Mouse (Mus musculus): Measurements from ENCODE around the gene Hspa12b. TPM values are rescaled to one million over a fixed set of nuclear protein-coding genes. Genes with fewer than 3 reads are reported as not detected.

Gene Hspa12b
- polyA plus RNA-seq, 1 experiment from 2014 or later = 8.4 TPM

- WGBS = 86% methylated on average over 8 of the region's 8 CpGs
- 0 out of 2 replicates have a peak overlapping the region, but pooled peaks have one; percentile 30 for H3K27ac ChIP-seq (ENCODE audit: low read length)
- peaks cover 7% of the 10 kb centered on the region for H3K4me1 ChIP-seq (ENCODE audit: control insufficient read depth, insufficient read depth, low read length)
- no peak overlapping the region for H3K4me2 ChIP-seq (ENCODE audit: low read depth, low read length)
- H3K9me3 ChIP-seq (ENCODE audit: control insufficient read depth, low read length) = no peaks in the 10 kb centered on the region
- H3K9ac ChIP-seq (ENCODE audit: low read depth, low read length) = no peak overlapping the region
- no peak overlapping the region for H3K4me3 ChIP-seq (ENCODE audit: low read length)
- no peaks in the 10 kb centered on the region for H3K36me3 ChIP-seq (ENCODE audit: control insufficient read depth, insufficient read depth, low read length)
- no peaks in the 10 kb centered on the region for H3K27me3 ChIP-seq (replicated peaks; ENCODE audit: control insufficient read depth, insufficient read depth, low read length)
- no peak for ATAC-seq
Measured at GRCm38 (mm10) chr2:131134826-131135400, 7.8 kb downstream of the Hspa12b start.

- H3K9me3 ChIP-seq (ENCODE audit: control insufficient read depth, low read length) = no peaks in the 10 kb centered on the region
- no peaks in the 10 kb centered on the region for H3K36me3 ChIP-seq (ENCODE audit: control insufficient read depth, insufficient read depth, low read length)
- ATAC-seq = peak; percentile 77
- H3K4me1 ChIP-seq (ENCODE audit: control insufficient read depth, insufficient read depth, low read length) = peaks cover 9% of the 10 kb centered on the region
- WGBS = 63% methylated on average over 11 of the region's 11 CpGs
- H3K27me3 ChIP-seq (replicated peaks; ENCODE audit: control insufficient read depth, insufficient read depth, low read length) = no peaks in the 10 kb centered on the region
- H3K27ac ChIP-seq (ENCODE audit: low read length) = no peak overlapping the region
- H3K4me3 ChIP-seq (ENCODE audit: low read length) = no peak overlapping the region
- H3K9ac ChIP-seq (ENCODE audit: low read depth, low read length) = no peak overlapping the region
- H3K4me2 ChIP-seq (ENCODE audit: low read depth, low read length) = no peak overlapping the region
Measured at GRCm38 (mm10) chr2:131135521-131136139, 8.6 kb downstream of the Hspa12b start.

GRCm38 (mm10) chr2:131138296-131138695 is 11.2 kb downstream of the Hspa12b start:
- no peak overlapping the region for H3K9ac ChIP-seq (ENCODE audit: low read depth, low read length)
- 0 out of 2 replicates have a peak, but pooled peaks cover 3% of the 10 kb centered on the region for H3K36me3 ChIP-seq (ENCODE audit: control insufficient read depth, insufficient read depth, low read length)
- peaks cover 16% of the 10 kb centered on the region for H3K4me1 ChIP-seq (ENCODE audit: control insufficient read depth, insufficient read depth, low read length)
- H3K27ac ChIP-seq (ENCODE audit: low read length) = no peak overlapping the region
- no peak overlapping the region for H3K4me2 ChIP-seq (ENCODE audit: low read depth, low read length)
- H3K27me3 ChIP-seq (replicated peaks; ENCODE audit: control insufficient read depth, insufficient read depth, low read length) = no peaks in the 10 kb centered on the region
- no peak overlapping the region for H3K4me3 ChIP-seq (ENCODE audit: low read length)
- no peak for ATAC-seq
- WGBS = 86% methylated on average over 4 of the region's 4 CpGs
- H3K9me3 ChIP-seq (ENCODE audit: control insufficient read depth, low read length) = no peaks in the 10 kb centered on the region

GRCm38 (mm10) chr2:131138760-131139159 is 11.7 kb downstream of the Hspa12b start:
- Histone ChIP-seq H3K9me3 (ENCODE audit: control insufficient read depth, low read length) (no peaks in the 10 kb centered on the region), H3K4me1 (ENCODE audit: control insufficient read depth, insufficient read depth, low read length) (peaks cover 16% of the 10 kb centered on the region), H3K27me3 (replicated peaks; ENCODE audit: control insufficient read depth, insufficient read depth, low read length) (no peaks in the 10 kb centered on the region), H3K4me2 (ENCODE audit: low read depth, low read length) (no peak overlapping the region), H3K9ac (ENCODE audit: low read depth, low read length) (no peak overlapping the region), H3K36me3 (ENCODE audit: control insufficient read depth, insufficient read depth, low read length) (0 out of 2 replicates have a peak, but pooled peaks cover 6% of the 10 kb centered on the region), H3K27ac (ENCODE audit: low read length) (no peak overlapping the region), H3K4me3 (ENCODE audit: low read length) (no peak overlapping the region)
- ATAC-seq = no peak
- WGBS = 95% methylated on average over 7 of the region's 7 CpGs

GRCm38 (mm10) chr2:131139287-131139686 is 12.2 kb downstream of the Hspa12b start:
- Histone ChIP-seq H3K36me3 (ENCODE audit: control insufficient read depth, insufficient read depth, low read length) (0 out of 2 replicates have a peak, but pooled peaks cover 6% of the 10 kb centered on the region), H3K27me3 (replicated peaks; ENCODE audit: control insufficient read depth, insufficient read depth, low read length) (no peaks in the 10 kb centered on the region), H3K9me3 (ENCODE audit: control insufficient read depth, low read length) (no peaks in the 10 kb centered on the region), H3K4me1 (ENCODE audit: control insufficient read depth, insufficient read depth, low read length) (peaks cover 16% of the 10 kb centered on the region), H3K9ac (ENCODE audit: low read depth, low read length) (no peak overlapping the region), H3K4me2 (ENCODE audit: low read depth, low read length) (no peak overlapping the region), H3K4me3 (ENCODE audit: low read length) (no peak overlapping the region), H3K27ac (ENCODE audit: low read length) (no peak overlapping the region)
- WGBS = 92% methylated on average over 5 of the region's 5 CpGs
- ATAC-seq = no peak

GRCm38 (mm10) chr2:131139886-131140532 is 12.9 kb downstream of the Hspa12b start:
- 0 out of 2 replicates have a peak overlapping the region, but pooled peaks have one; percentile 5 for H3K9ac ChIP-seq (ENCODE audit: low read depth, low read length)
- H3K27ac ChIP-seq (ENCODE audit: low read length) = peak overlapping the region; percentile 52
- H3K9me3 ChIP-seq (ENCODE audit: control insufficient read depth, low read length) = no peaks in the 10 kb centered on the region
- no peak overlapping the region for H3K4me3 ChIP-seq (ENCODE audit: low read length)
- 26% methylated on average over 5 of the region's 5 CpGs for WGBS
- H3K4me2 ChIP-seq (ENCODE audit: low read depth, low read length) = no peak overlapping the region
- H3K27me3 ChIP-seq (replicated peaks; ENCODE audit: control insufficient read depth, insufficient read depth, low read length) = no peaks in the 10 kb centered on the region
- H3K36me3 ChIP-seq (ENCODE audit: control insufficient read depth, insufficient read depth, low read length) = peaks cover 12% of the 10 kb centered on the region; the same call in 1 of the 2 replicates
- peaks cover 16% of the 10 kb centered on the region for H3K4me1 ChIP-seq (ENCODE audit: control insufficient read depth, insufficient read depth, low read length)
- ATAC-seq = peak; percentile 41

GRCm38 (mm10) chr2:131140533-131140905 is 13.4 kb downstream of the Hspa12b start:
- 73% methylated on average over 5 of the region's 5 CpGs for WGBS
- Histone ChIP-seq H3K9ac (ENCODE audit: low read depth, low read length) (no peak overlapping the region), H3K4me2 (ENCODE audit: low read depth, low read length) (no peak overlapping the region), H3K27me3 (replicated peaks; ENCODE audit: control insufficient read depth, insufficient read depth, low read length) (no peaks in the 10 kb centered on the region), H3K36me3 (ENCODE audit: control insufficient read depth, insufficient read depth, low read length) (peaks cover 14% of the 10 kb centered on the region; the same call in 1 of the 2 replicates), H3K4me3 (ENCODE audit: low read length) (no peak overlapping the region), H3K27ac (ENCODE audit: low read length) (0 out of 2 replicates have a peak overlapping the region, but pooled peaks have one; percentile 23), H3K4me1 (ENCODE audit: control insufficient read depth, insufficient read depth, low read length) (peaks cover 16% of the 10 kb centered on the region), H3K9me3 (ENCODE audit: control insufficient read depth, low read length) (no peaks in the 10 kb centered on the region)
- no peak for ATAC-seq

- no peak for ATAC-seq
- Histone ChIP-seq H3K4me3 (ENCODE audit: low read length) (no peak overlapping the region), H3K9ac (ENCODE audit: low read depth, low read length) (no peak overlapping the region), H3K36me3 (ENCODE audit: control insufficient read depth, insufficient read depth, low read length) (peaks cover 17% of the 10 kb centered on the region; the same call in 1 of the 2 replicates), H3K27me3 (replicated peaks; ENCODE audit: control insufficient read depth, insufficient read depth, low read length) (no peaks in the 10 kb centered on the region), H3K9me3 (ENCODE audit: control insufficient read depth, low read length) (no peaks in the 10 kb centered on the region), H3K27ac (ENCODE audit: low read length) (no peak overlapping the region), H3K4me1 (ENCODE audit: control insufficient read depth, insufficient read depth, low read length) (peaks cover 16% of the 10 kb centered on the region), H3K4me2 (ENCODE audit: low read depth, low read length) (no peak overlapping the region)
- WGBS = 92% methylated on average over 8 of the region's 8 CpGs
Measured at GRCm38 (mm10) chr2:131141336-131141986, 14.4 kb downstream of the Hspa12b start.

GRCm38 (mm10) chr2:131142592-131142991 is 15.5 kb downstream of the Hspa12b start:
- Histone ChIP-seq H3K4me1 (ENCODE audit: control insufficient read depth, insufficient read depth, low read length) (peaks cover 16% of the 10 kb centered on the region), H3K9me3 (ENCODE audit: control insufficient read depth, low read length) (no peaks in the 10 kb centered on the region), H3K4me3 (ENCODE audit: low read length) (0 out of 2 replicates have a peak overlapping the region, but pooled peaks have one; percentile 6), H3K36me3 (ENCODE audit: control insufficient read depth, insufficient read depth, low read length) (peaks cover 17% of the 10 kb centered on the region; the same call in 1 of the 2 replicates), H3K9ac (ENCODE audit: low read depth, low read length) (peak overlapping the region; percentile 21; the same call in 1 of the 2 replicates), H3K27me3 (replicated peaks; ENCODE audit: control insufficient read depth, insufficient read depth, low read length) (no peaks in the 10 kb centered on the region), H3K27ac (ENCODE audit: low read length) (no peak overlapping the region), H3K4me2 (ENCODE audit: low read depth, low read length) (peak overlapping the region; percentile 37)
- 31% methylated on average over 18 of the region's 18 CpGs for WGBS
- peak; percentile 72 for ATAC-seq

All from intestine, embryonic 16.5 days (tissue).